Mouse (Mus musculus) activated CD4-positive, CD25-positive, alpha-beta regulatory T cell, adult 4 months (primary cell): ENCODE results near the gene Prpf8. TPM values are rescaled to one million over a fixed set of nuclear protein-coding genes. Genes with fewer than 3 reads are reported as not detected.

Source experiments
- ATAC-seq: one replicate; pipeline ENCODE4 v1.8.0; 2017
- polyA plus RNA-seq, 2 experiments: library from polyadenylated mRNA; unstranded; fragments of 100-300 nt; shearing (Covaris generic); gene quantifications; one replicate each; pipeline ENCODE4 v1.2.1; 2017

Gene Prpf8
- polyA plus RNA-seq, 2 experiments from 2014 or later = 33.9 to 38.7 TPM

GRCm38 (mm10) chr11:75459751-75460102, 26.9 kb upstream of the Prpf8 start:
- ATAC-seq = no peak

- ATAC-seq = peak; percentile 40
These were observed 26.3 kb upstream of the Prpf8 start for GRCm38 (mm10) chr11:75460103-75460843.

GRCm38 (mm10) chr11:75460844-75461742, 25.5 kb upstream of the Prpf8 start, which contains the start of gene Tlcd2:
Gene Tlcd2, plus strand, starts transcription at chr11:75461715.
- ATAC-seq = peak; percentile 84

- no peak for ATAC-seq
These were observed 24.8 kb upstream of the Prpf8 start for GRCm38 (mm10) chr11:75461743-75462252.

DNA sequence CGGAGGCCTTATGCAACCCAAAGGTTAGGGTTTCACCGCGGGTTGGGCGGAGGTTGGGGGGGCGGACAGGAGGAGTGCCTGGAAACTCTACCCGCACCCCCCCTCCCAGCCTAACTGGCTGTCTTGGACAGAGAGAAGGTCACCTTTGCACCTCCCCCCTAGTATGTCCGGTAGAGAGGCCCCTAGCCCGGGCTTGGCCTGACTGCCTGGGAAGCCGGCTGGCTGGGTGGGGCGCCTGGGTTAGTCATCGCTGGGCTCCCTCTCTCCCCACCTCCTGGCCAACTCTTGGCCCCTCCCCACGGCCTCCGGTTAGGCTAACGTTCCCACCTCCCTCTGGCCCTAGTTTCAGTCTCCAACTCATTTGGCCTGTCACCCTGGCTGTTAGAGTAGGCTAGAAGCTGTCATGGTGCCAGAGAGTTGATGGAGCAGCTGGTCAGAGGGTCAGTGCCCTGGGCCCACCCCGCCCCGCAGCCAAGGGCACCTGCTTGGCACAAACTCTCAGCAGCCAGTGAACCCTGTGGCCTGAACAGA, 24.3 kb upstream of the Prpf8 start:
- ATAC-seq = no peak

GRCm38 (mm10) chr11:75462865-75463336, 23.7 kb upstream of the Prpf8 start:
- ATAC-seq = no peak

GRCm38 (mm10) chr11:75463624-75464023, 23.0 kb upstream of the Prpf8 start:
- no peak for ATAC-seq

- no peak for ATAC-seq
These were observed 22.2 kb upstream of the Prpf8 start for GRCm38 (mm10) chr11:75464417-75464816.

- ATAC-seq = no peak
These were observed 21.6 kb upstream of the Prpf8 start for GRCm38 (mm10) chr11:75465051-75465450.

- no peak for ATAC-seq
These were observed 19.7 kb upstream of the Prpf8 start for GRCm38 (mm10) chr11:75466731-75467505.

- ATAC-seq = no peak
These were observed 19.0 kb upstream of the Prpf8 start for GRCm38 (mm10) chr11:75467512-75468215.

- ATAC-seq = no peak
These were observed 18.2 kb upstream of the Prpf8 start for GRCm38 (mm10) chr11:75468410-75468809.

DNA sequence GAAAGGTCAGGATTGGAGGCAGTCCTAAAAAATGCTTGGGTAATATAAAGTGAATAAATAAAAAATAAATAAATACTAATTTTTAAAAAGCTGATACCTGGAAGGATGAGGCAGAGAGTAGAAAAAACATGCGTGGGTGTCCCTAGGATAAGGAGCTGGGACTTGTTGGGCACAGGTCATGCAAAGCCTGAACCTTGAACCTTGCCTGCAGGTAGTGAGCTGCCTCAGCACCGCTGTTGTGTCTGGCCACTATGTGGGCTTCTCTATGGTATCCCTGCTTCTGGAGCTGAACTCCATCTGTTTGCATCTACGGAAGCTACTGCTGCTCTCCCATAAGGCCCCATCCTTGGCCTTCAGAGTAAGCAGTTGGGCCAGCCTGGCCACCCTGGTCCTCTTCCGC, 17.4 kb upstream of the Prpf8 start:
- no peak for ATAC-seq

GRCm38 (mm10) chr11:75470675-75471074, 15.9 kb upstream of the Prpf8 start:
- no peak for ATAC-seq

- ATAC-seq = peak; percentile 84
These were observed 14.0 kb upstream of the Prpf8 start for GRCm38 (mm10) chr11:75472469-75473081.

DNA sequence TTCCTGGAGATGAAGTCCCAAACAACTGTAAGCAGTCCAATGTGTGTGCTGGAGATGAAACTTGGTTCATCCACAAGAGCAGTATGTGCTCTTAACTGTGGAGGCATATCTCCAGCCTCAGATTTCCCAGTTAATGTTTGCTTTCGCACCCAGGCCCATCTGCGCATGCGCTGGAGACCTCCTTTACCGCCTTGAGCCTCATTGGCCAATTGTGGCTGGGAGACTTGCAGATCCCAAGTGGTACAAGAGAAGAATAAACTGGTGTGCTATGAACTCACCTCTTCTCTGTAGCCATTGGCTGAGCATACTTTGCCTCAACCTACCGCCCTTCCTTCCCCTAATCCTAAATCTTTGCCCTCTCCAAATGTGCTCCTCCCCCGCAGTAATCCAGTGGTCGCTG, 13.2 kb upstream of the Prpf8 start:
- ATAC-seq = no peak

DNA sequence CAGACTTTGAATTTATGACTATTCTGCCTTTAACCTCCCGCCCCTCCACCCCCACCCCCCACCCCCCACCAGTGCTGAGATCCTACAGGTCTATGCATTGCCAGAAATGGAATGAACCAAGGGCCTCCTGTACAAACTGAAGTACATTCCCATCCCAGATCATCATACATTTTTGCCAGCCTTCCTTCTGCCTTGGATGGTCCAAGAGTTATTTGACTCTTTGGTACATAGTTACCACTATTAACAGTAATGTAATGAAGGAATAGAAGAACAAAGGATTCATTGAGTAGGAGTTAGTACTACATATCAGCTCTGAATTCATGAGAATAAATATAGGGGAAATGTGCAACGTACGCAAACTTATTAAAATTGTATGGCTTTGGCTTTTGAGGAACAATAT, 424 bp upstream of the Prpf8 start:
- no peak for ATAC-seq

GRCm38 (mm10) chr11:75487496-75487895, 880 bp downstream of the Prpf8 start:
- ATAC-seq = no peak

- no peak for ATAC-seq
These were observed 7.9 kb downstream of the Prpf8 start for GRCm38 (mm10) chr11:75494296-75495049.

- ATAC-seq = no peak
These were observed 11.5 kb downstream of the Prpf8 start for GRCm38 (mm10) chr11:75498126-75498525.
